ENCODE assay signal across 17 mouse cellular contexts in the genomic region with DNA sequence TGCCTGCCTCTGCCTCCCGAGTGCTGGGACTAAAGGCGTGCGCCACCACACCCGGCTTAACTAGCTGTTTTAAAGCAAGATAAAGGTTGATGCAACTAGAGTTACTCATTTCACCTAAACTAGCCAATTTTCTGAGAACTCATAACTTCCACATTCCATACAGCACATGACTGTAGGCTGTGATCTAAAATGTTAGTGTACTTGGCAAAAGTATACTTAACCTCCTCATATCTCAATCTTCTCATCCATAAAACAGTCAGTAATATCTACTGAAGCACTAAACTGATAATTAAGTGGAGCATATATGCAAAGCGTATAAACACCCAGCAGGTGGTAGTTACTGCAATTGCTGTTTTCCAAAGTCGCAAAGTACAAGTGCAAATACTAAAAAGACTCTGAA. TPM values are rescaled to one million over a fixed set of nuclear protein-coding genes. Genes with fewer than 3 reads are reported as not detected.
A peak's percentile ranks its signal among the peaks of the same experiment; 100 is the strongest.
DNase-seq lines count a peak whose midpoint lies in the region; ATAC-seq and TF ChIP-seq lines count a peak whose summit lies in the region.
"Had no signal": no experiment of that assay in that cellular context is flagged by ENCODE, and none has a peak within 500 bp of the region (broad histone marks: within the 10 kb centered on the region; RNA-seq: fewer than 3 reads in every experiment).

No protein-coding gene starts in this region.

- no peak for ATAC-seq in liver, embryonic 13.5 days (ENCODE audit: low read depth)
- ATAC-seq in stomach, embryonic 16.5 days (ENCODE audit: insufficient read depth, low FRiP score), result no peak

- peak overlapping the region; percentile 70 for H3K4me2 ChIP-seq in liver, embryonic 13.5 days
- H3K4me2 ChIP-seq in stomach, embryonic 16.5 days (ENCODE audit: low read depth, low read length), result no peak overlapping the region

- 91% methylated on average over 6 of the region's 6 CpGs for WGBS in heart, adult 2 months
- WGBS in liver, embryonic 13.5 days (ENCODE audit: insufficient replicate concordance), result 43% methylated on average over 6 of the region's 6 CpGs
- WGBS in stomach, embryonic 16.5 days, result 84% methylated on average over 6 of the region's 6 CpGs

- TF ChIP-seq EP300 in heart, adult 2 months (IDR thresholded peaks at IDR 0.05; ENCODE audit: insufficient read depth, low read depth, low read length), result no peak

- no peaks in the 10 kb centered on the region for H3K79me2 ChIP-seq in heart, adult 2 months (replicated peaks; ENCODE audit: control insufficient read depth, insufficient read depth, low read length)

- no peak for DNase-seq in heart, adult 2 months
- no peak for DNase-seq in heart, postnatal 10 days
- no peak for DNase-seq in left cerebral cortex, adult 2 months (ENCODE audit: extremely low spot score in 1 of 2, low spot score in 2 of 2)
- DNase-seq in left cerebral cortex, adult 11 months (ENCODE audit: low spot score), result no peak
- DNase-seq in liver, embryonic 13.5 days, result peak; percentile 17
- DNase-seq in kidney, adult 9 months, result no peak
- no peak for DNase-seq in embryo, embryonic 9.5 days (ENCODE audit: extremely low spot score)
- DNase-seq: cerebellum, postnatal 10 days had no signal

- H3K4me3 ChIP-seq in heart, adult 2 months, result no peak overlapping the region
- H3K4me3 ChIP-seq in left cerebral cortex, adult 2 months, result peak overlapping the region; percentile 43
- peak overlapping the region; percentile 76 for H3K4me3 ChIP-seq in liver, embryonic 13.5 days (replicated peaks)
- H3K4me3 ChIP-seq in stomach, embryonic 16.5 days (replicated peaks; ENCODE audit: low read length), result no peak overlapping the region

- H3K4me1 ChIP-seq in heart, adult 2 months (ENCODE audit: control insufficient read depth, insufficient read depth, low read length), result no peaks in the 10 kb centered on the region; the same call in 1 of the 2 replicates
- peaks cover 64% of the 10 kb centered on the region for H3K4me1 ChIP-seq in liver, embryonic 13.5 days (replicated peaks)
- H3K4me1 ChIP-seq in stomach, embryonic 16.5 days (ENCODE audit: control insufficient read depth, insufficient read depth, low read length), result peaks cover 5% of the 10 kb centered on the region; the same call in 1 of the 2 replicates

- peak overlapping the region; percentile 84 for H3K27ac ChIP-seq in heart, adult 2 months
- H3K27ac ChIP-seq in left cerebral cortex, adult 2 months, result no peak overlapping the region
- peak overlapping the region; percentile 100 for H3K27ac ChIP-seq in liver, embryonic 13.5 days
- peak overlapping the region; percentile 11 for H3K27ac ChIP-seq in stomach, embryonic 16.5 days (ENCODE audit: low read length)
- H3K27ac ChIP-seq: macrophage had no signal

- intact Hi-C loops in heart, adult 2 months (cut with DNase I), result no loop called here
- intact Hi-C loops in heart, postnatal 10 days (cut with DNase I), result no loop called here
- intact Hi-C loops in left cerebral cortex, adult 2 months (cut with DNase I), result no loop called here

- H3K27me3 ChIP-seq in heart, adult 2 months (ENCODE audit: control insufficient read depth, insufficient read depth, low read length), result no peaks in the 10 kb centered on the region
- H3K27me3 ChIP-seq in liver, embryonic 13.5 days, result no peaks in the 10 kb centered on the region
- H3K27me3 ChIP-seq in stomach, embryonic 16.5 days (ENCODE audit: control insufficient read depth, insufficient read depth, low read length), result no peaks in the 10 kb centered on the region

- H3K36me3 ChIP-seq in heart, adult 2 months (ENCODE audit: control insufficient read depth, insufficient read depth, low read length), result no peaks in the 10 kb centered on the region
- peaks cover 23% of the 10 kb centered on the region for H3K36me3 ChIP-seq in liver, embryonic 13.5 days
- no peaks in the 10 kb centered on the region for H3K36me3 ChIP-seq in stomach, embryonic 16.5 days (ENCODE audit: control insufficient read depth, insufficient read depth, low read length)
- H3K36me3 ChIP-seq: forebrain, embryonic 10.5 days had no signal

- H3K9ac ChIP-seq in heart, adult 2 months (ENCODE audit: low read depth, low read length), result no peak overlapping the region; the same call in 1 of the 2 replicates
- H3K9ac ChIP-seq in liver, embryonic 13.5 days, result peak overlapping the region; percentile 87
- no peak overlapping the region for H3K9ac ChIP-seq in stomach, embryonic 16.5 days (ENCODE audit: low read length)

- TF ChIP-seq CTCF in heart, adult 2 months (IDR thresholded peaks at IDR 0.05), result no peak
- no peak for TF ChIP-seq CTCF in left cerebral cortex, adult 2 months (IDR thresholded peaks at IDR 0.05)

- H3K9me3 ChIP-seq in liver, embryonic 13.5 days (replicated peaks), result no peaks in the 10 kb centered on the region
- no peaks in the 10 kb centered on the region for H3K9me3 ChIP-seq in stomach, embryonic 16.5 days (replicated peaks; ENCODE audit: control insufficient read depth, low read length)
- H3K9me3 ChIP-seq: forebrain, embryonic 10.5 days had no signal

- TF ChIP-seq POLR2A in heart, adult 2 months (IDR thresholded peaks at IDR 0.05; ENCODE audit: insufficient read depth, low read depth, low read length), result no peak

RNA-seq across cellular contexts. Expression of a gene that starts 1.6 kb away (rescaled TPM):
- 10 to 100 TPM; 20.5 to 21.7 TPM for total RNA-seq in heart, adult 2 months (2021)
- 7.4 and 11.6 TPM in 2 replicates for polyA plus RNA-seq in heart, adult 2 months (2012; rRNA removed)
- 10 to 100 TPM; 38.8 to 39.6 TPM for total RNA-seq in heart, postnatal 10 days (2021)
- 10 to 100 TPM; 85.7 to 88.7 TPM for total RNA-seq in left cerebral cortex, adult 2 months (2021)
- 51.3 and 55.5 TPM in 2 replicates for polyA plus RNA-seq in liver, embryonic 13.5 days (2015; fragmentation: Nextera tagmentation; extraction: Ambion mirVana)
- polyA plus RNA-seq in stomach, embryonic 16.5 days (2015; fragmentation: Nextera tagmentation; extraction: Ambion mirVana), result 53.5 and 55.2 TPM in 2 replicates

RNA-seq across cellular contexts. Expression of a gene that starts 27.0 kb away (rescaled TPM):
- total RNA-seq in heart, adult 2 months (2021), result 10 to 100 TPM; 29.2 to 31.4 TPM
- polyA plus RNA-seq in heart, adult 2 months (2012; rRNA removed), result 12.5 and 20.4 TPM in 2 replicates
- total RNA-seq in heart, postnatal 10 days (2021), result 10 to 100 TPM; 54.4 to 56.2 TPM
- 10 to 100 TPM; 53.8 to 61.6 TPM for total RNA-seq in left cerebral cortex, adult 2 months (2021)
- polyA plus RNA-seq in liver, embryonic 13.5 days (2015; fragmentation: Nextera tagmentation; extraction: Ambion mirVana), result 48.8 and 51.9 TPM in 2 replicates
- polyA plus RNA-seq in stomach, embryonic 16.5 days (2015; fragmentation: Nextera tagmentation; extraction: Ambion mirVana), result 60.0 and 63.3 TPM in 2 replicates

RNA-seq across cellular contexts. Expression of a gene that starts 43.4 kb away (rescaled TPM):
- total RNA-seq in heart, adult 2 months (2021), result not detected
- polyA plus RNA-seq in heart, adult 2 months (2012; rRNA removed), result 0.08 and 0.18 TPM in 2 replicates
- not detected for total RNA-seq in heart, postnatal 10 days (2021)
- not detected for total RNA-seq in left cerebral cortex, adult 2 months (2021)
- 0.09 and 0.10 TPM in 2 replicates for polyA plus RNA-seq in liver, embryonic 13.5 days (2015; fragmentation: Nextera tagmentation; extraction: Ambion mirVana)
- polyA plus RNA-seq in stomach, embryonic 16.5 days (2015; fragmentation: Nextera tagmentation; extraction: Ambion mirVana), result 0.21 and 0.22 TPM in 2 replicates
- total RNA-seq: adrenal gland, adult 18-20 months; granulocyte monocyte progenitor cell, adult 5-6 weeks; layer of hippocampus, adult 18-20 months; left cerebral cortex, postnatal 14 days; liver, adult 2 months; midbrain, postnatal 0 days had no signal
- polyA plus RNA-seq: liver, adult 2 months; macrophage had no signal

Comparison
In these comparisons a context has a peak if more than half of its experiments do, and no peak if none do; other contexts are left out.
1. H3K4me3 ChIP-seq: peak in left cerebral cortex, adult 2 months (single experiment) and liver, embryonic 13.5 days (single experiment); none in heart, adult 2 months (single experiment) and stomach, embryonic 16.5 days (single experiment).